14 mouse cellular contexts compared by ENCODE assay signal in genomic region chr3:93580039-93580403, GRCm38 (mm10).
"Had no signal": no experiment of that assay in that cellular context is flagged by ENCODE, and none has a peak within 500 bp of the region (broad histone marks: within the 10 kb centered on the region; RNA-seq: fewer than 3 reads in every experiment).

No protein-coding gene starts in this region.

- ATAC-seq: liver, embryonic 12.5 days; midbrain, embryonic 15.5 days had no signal

- H3K27me3 ChIP-seq: kidney, embryonic 15.5 days; limb, embryonic 12.5 days; limb, embryonic 15.5 days; liver, embryonic 12.5 days; liver, embryonic 15.5 days; midbrain, embryonic 12.5 days; midbrain, embryonic 15.5 days; neural tube, embryonic 13.5 days had no signal

- H3K36me3 ChIP-seq: kidney, embryonic 15.5 days; limb, embryonic 12.5 days; limb, embryonic 15.5 days; liver, embryonic 12.5 days; liver, embryonic 15.5 days; midbrain, embryonic 12.5 days; midbrain, embryonic 15.5 days; neural tube, embryonic 13.5 days had no signal

- H3K27ac ChIP-seq: kidney, embryonic 15.5 days; limb, embryonic 12.5 days; liver, embryonic 12.5 days; liver, embryonic 15.5 days; midbrain, embryonic 12.5 days; midbrain, embryonic 15.5 days; neural tube, embryonic 13.5 days had no signal

- H3K4me1 ChIP-seq: kidney, embryonic 15.5 days; limb, embryonic 12.5 days; liver, embryonic 12.5 days; liver, embryonic 15.5 days; midbrain, embryonic 12.5 days; midbrain, embryonic 15.5 days; neural tube, embryonic 13.5 days had no signal

- H3K4me3 ChIP-seq: kidney, embryonic 15.5 days; limb, embryonic 12.5 days; limb, embryonic 15.5 days; liver, embryonic 12.5 days; liver, embryonic 15.5 days; midbrain, embryonic 12.5 days; midbrain, embryonic 15.5 days; neural tube, embryonic 13.5 days had no signal

- H3K4me2 ChIP-seq: kidney, embryonic 15.5 days; limb, embryonic 12.5 days; limb, embryonic 15.5 days; liver, embryonic 12.5 days; liver, embryonic 15.5 days; midbrain, embryonic 12.5 days; midbrain, embryonic 15.5 days; neural tube, embryonic 13.5 days had no signal

- DNase-seq: left cerebral cortex, postnatal 4 days; retina, postnatal 1 day; right cerebral cortex, postnatal 25 days; thymus, adult 18-20 months; thymus, postnatal 14 days; thymus, postnatal 4 days had no signal

- H3K9me3 ChIP-seq: kidney, embryonic 15.5 days; limb, embryonic 12.5 days; limb, embryonic 15.5 days; liver, embryonic 12.5 days; liver, embryonic 15.5 days; midbrain, embryonic 12.5 days; midbrain, embryonic 15.5 days; neural tube, embryonic 13.5 days had no signal

- H3K9ac ChIP-seq: kidney, embryonic 15.5 days; limb, embryonic 12.5 days; limb, embryonic 15.5 days; liver, embryonic 12.5 days; liver, embryonic 15.5 days; midbrain, embryonic 12.5 days; midbrain, embryonic 15.5 days; neural tube, embryonic 13.5 days had no signal
